Mouse (Mus musculus) gastrocnemius, adult 2 months (tissue): ENCODE data around the gene Frmd8. TPM values are rescaled to one million over a fixed set of nuclear protein-coding genes. Genes with fewer than 3 reads are reported as not detected.

ENCODE experiments used
- DNase-seq: peaks from one replicate; pipeline ENCODE4 v3.0.0; 2022
- H3K27ac ChIP-seq: fragments of 200-600 bp; 2 replicates; pipeline ENCODE4 v1.8.1; 2022; ENCODE audit warnings: mild to moderate bottlenecking
- H3K4me3 ChIP-seq: fragments of 200-600 bp; 2 replicates; pipeline ENCODE4 v1.8.1; 2022; ENCODE audit warnings: mild to moderate bottlenecking, moderate library complexity
- CTCF ChIP-seq: fragments of 200-600 bp; IDR thresholded peaks from 2 replicates; pipeline ENCODE4 v1.8.1; 2022; ENCODE audit warnings: antibody characterized with exemption, mild to moderate bottlenecking, moderate library complexity
- intact Hi-C: fragments of 180-260 bp; cut with DNase I; formaldehyde crosslinking; loops from one replicate; pipeline ENCODE4 v1.15.1; 2025
- total RNA-seq, 2 experiments: library from RNA; stranded (reverse); gene quantifications; 2 replicates each; pipeline ENCODE4 v1.2.3; 2021

The Frmd8 gene
- total RNA-seq, 2 experiments from 2014 or later = 3.4 to 4.0 TPM

DNA sequence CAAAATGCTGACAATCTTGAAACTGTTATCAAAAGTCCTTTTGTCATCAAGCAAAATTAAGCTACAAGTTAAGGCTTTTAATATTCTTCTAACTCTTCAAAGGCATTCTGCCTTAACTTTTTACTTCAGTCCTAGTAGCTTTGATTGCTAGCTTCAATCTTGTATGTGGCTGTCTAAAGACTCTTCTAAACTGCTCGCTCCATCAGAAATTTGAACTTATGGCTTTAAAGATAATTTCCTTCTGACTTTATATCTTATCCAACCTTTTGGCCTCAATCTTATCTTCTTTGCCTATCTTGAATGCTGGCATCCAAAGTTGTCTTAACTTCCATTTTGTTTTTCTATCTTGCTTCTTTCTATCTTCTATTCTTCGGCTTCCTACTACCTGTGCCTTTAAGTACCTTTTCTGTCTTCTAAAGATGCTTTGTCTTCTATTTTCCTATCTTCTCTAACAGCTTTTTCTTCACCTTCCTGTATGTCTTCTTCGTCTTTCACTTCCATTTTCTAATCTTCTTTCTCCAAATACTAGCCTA is 73.6 kb downstream of the Frmd8 start:
- Histone ChIP-seq H3K4me3 (peak overlapping the region; percentile 80), H3K27ac (peak overlapping the region; percentile 100)
- no peak for TF ChIP-seq CTCF
- intact Hi-C loops = no loop called here
- no peak for DNase-seq

DNA sequence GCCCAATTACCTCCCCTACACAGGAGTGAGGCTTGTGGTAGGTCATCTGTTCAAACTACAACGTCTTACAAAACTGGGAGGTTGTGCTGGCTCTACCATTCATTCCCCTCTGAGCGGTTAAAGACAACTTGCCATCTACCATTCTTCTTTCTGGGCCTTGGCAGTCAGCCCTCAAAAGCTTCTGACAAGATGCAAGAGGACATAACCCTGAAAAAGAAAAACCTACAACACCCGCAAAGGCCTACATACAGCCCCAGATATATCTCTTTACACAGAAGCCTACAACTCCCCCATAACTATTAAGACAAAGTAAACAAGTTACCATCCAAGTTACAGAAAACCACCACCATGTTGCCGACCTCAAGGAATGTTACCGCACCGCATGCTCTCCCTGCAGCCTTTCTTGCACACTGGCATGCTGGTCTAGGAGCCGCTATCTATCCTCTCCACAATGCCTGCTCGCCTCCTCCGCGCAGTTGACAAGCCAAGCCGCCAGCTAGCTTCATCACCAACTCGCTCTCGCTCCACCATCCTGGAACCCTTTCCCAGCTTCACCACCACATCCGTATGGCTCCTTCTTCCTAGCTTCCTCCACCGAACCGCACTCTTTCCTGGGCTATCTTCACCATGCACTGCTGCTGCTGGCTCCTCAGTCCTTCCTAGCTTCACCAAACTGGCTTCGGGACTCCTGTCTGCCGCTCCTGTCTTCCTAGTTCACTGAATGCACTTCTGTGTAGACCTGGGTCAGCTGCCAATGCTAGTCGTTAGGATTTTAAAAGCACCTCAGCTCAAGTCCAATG is 74.2 kb downstream of the Frmd8 start:
- H3K27ac ChIP-seq = peak overlapping the region; percentile 100
- peak; percentile 41 for DNase-seq
- TF ChIP-seq CTCF = no peak
- H3K4me3 ChIP-seq = peak overlapping the region; percentile 80
- intact Hi-C loops = no loop called here

DNA sequence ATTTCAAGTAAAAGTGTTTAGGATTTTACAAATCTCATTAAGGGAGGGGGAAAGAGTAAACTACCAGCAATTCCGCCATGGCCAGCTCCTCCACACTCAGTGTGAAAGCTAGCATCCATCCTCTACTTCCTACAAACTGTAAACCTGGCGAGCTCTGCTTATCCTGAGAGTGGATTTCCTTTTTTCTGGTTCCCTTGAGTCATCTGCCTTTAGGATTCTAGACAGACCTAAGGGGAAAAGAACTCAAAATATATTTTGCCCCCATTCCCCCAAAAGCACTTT is 74.8 kb downstream of the Frmd8 start:
- H3K27ac ChIP-seq = peak overlapping the region; percentile 100
- no peak for TF ChIP-seq CTCF
- H3K4me3 ChIP-seq = peak overlapping the region; percentile 80
- intact Hi-C loops = no loop called here
- DNase-seq = no peak

Other genes starting within 250 kb of the Frmd8 start
- 10 to 100 TPM; 14.6 to 14.7 TPM for gene Rela, start 237.8 kb downstream of the Frmd8 start, total RNA-seq
- gene Sipa1, start 211.6 kb downstream of the Frmd8 start, total RNA-seq = 10 to 100 TPM in 1 of 2 experiments, 1 to 10 TPM in 1; 10.0 to 11.0 TPM
- gene Map3k11, start 186.5 kb downstream of the Frmd8 start, total RNA-seq = 10 to 100 TPM in 1 of 2 experiments, 1 to 10 TPM in 1; 8.7 to 11.8 TPM
- gene Pcnx3, start 186.4 kb downstream of the Frmd8 start, total RNA-seq = 10 to 100 TPM; 12.6 to 14.0 TPM
- gene Kcnk7, start 170.9 kb downstream of the Frmd8 start, total RNA-seq = not detected
- 100 to 1,000 TPM; 218 to 220 TPM for gene Ehbp1l1, start 149.0 kb downstream of the Frmd8 start, total RNA-seq
- gene Fam89b, start 145.6 kb downstream of the Frmd8 start, total RNA-seq = 10 to 100 TPM; 22.2 to 22.6 TPM
- 10 to 100 TPM; 32.4 to 44.6 TPM for gene Ltbp3, start 134.4 kb downstream of the Frmd8 start, total RNA-seq
- gene Scyl1, start 103.9 kb downstream of the Frmd8 start, total RNA-seq = 10 to 100 TPM; 71.2 to 78.6 TPM
- gene Slc25a45, start 2.5 kb upstream of the Frmd8 start, total RNA-seq = under 1 TPM; 0.79 to 0.84 TPM
- gene Tigd3, start 18.9 kb upstream of the Frmd8 start, total RNA-seq = under 1 TPM; 0.10 to 0.20 TPM
- 10 to 100 TPM; 87.8 to 88.4 TPM for gene Dpf2, start 37.7 kb upstream of the Frmd8 start, total RNA-seq
- 10 to 100 TPM in 1 of 2 experiments, 1 to 10 TPM in 1; 8.2 to 14.3 TPM for gene Cdc42ep2, start 49.5 kb upstream of the Frmd8 start, total RNA-seq
- gene Pola2, start 88.9 kb upstream of the Frmd8 start, total RNA-seq = 1 to 10 TPM; 8.9 to 9.2 TPM
- gene Slc22a20, start 110.9 kb upstream of the Frmd8 start, total RNA-seq = not detected
- gene Capn1, start 140.6 kb upstream of the Frmd8 start, total RNA-seq = 10 to 100 TPM; 87.0 to 93.7 TPM
- gene Syvn1, start 171.3 kb upstream of the Frmd8 start, total RNA-seq = 10 to 100 TPM; 17.1 to 20.6 TPM
- gene Mrpl49, start 182.5 kb upstream of the Frmd8 start, total RNA-seq = 10 to 100 TPM; 24.6 to 30.9 TPM
- gene Fau, start 182.6 kb upstream of the Frmd8 start, total RNA-seq = 100 to 1,000 TPM; 410 to 473 TPM
- 1 to 10 TPM; 8.3 to 8.5 TPM for gene Znhit2, start 185.9 kb upstream of the Frmd8 start, total RNA-seq
- gene Tm7sf2, start 193.1 kb upstream of the Frmd8 start, total RNA-seq = 1 to 10 TPM; 4.6 TPM
- 10 to 100 TPM; 20.6 to 23.9 TPM for gene Vps51, start 202.0 kb upstream of the Frmd8 start, total RNA-seq
- gene Tmem262, start 204.8 kb upstream of the Frmd8 start, total RNA-seq = not detected
- gene Gm28374, start 207.0 kb upstream of the Frmd8 start, total RNA-seq = not detected
- gene Zfpl1, start 209.7 kb upstream of the Frmd8 start, total RNA-seq = 10 to 100 TPM; 11.2 to 13.1 TPM
- not detected for gene Cdca5, start 209.7 kb upstream of the Frmd8 start, total RNA-seq
- gene AC131692.1, start 219.1 kb upstream of the Frmd8 start, total RNA-seq = not detected
- not detected for gene Naaladl1, start 230.5 kb upstream of the Frmd8 start, total RNA-seq
- 1 to 10 TPM; 9.2 to 9.3 TPM for gene Sac3d1, start 243.4 kb upstream of the Frmd8 start, total RNA-seq